Mouse (Mus musculus): ENCODE results near the gene Pramel4. TPM values are rescaled to one million over a fixed set of nuclear protein-coding genes. Genes with fewer than 3 reads are reported as not detected.

Gene Pramel4
- polyA plus RNA-seq (2017; shearing (Covaris generic)) = 0.18 TPM

GRCm38 (mm10) chr4:144058826-144059225 is at the start of gene Pramel4:
Gene Pramel4 (plus strand): TSS chr4:144059126.

GRCm38 (mm10) chr4:144106174-144106573 is 47.2 kb downstream of the Pramel4 start, which contains the start of gene Gm13102:
Gene Gm13102 (plus strand): TSS chr4:144106474.

Other genes starting within 250 kb of the Pramel4 start
- not detected for gene Gm13084, start 243.0 kb upstream of the Pramel4 start, polyA plus RNA-seq (2017; shearing (Covaris generic))
- not detected for gene Gm13103, start 212.6 kb upstream of the Pramel4 start, polyA plus RNA-seq (2017; shearing (Covaris generic))
- not detected for gene Pramef6, start 158.7 kb upstream of the Pramel4 start, polyA plus RNA-seq (2017; shearing (Covaris generic))
- not detected for gene Pramef25, start 108.1 kb upstream of the Pramel4 start, polyA plus RNA-seq (2017; shearing (Covaris generic))
- gene Gm13101, start 92.2 kb upstream of the Pramel4 start, polyA plus RNA-seq (2017; shearing (Covaris generic)) = not detected
- not detected for gene Pramef17, start 64.8 kb upstream of the Pramel4 start, polyA plus RNA-seq (2017; shearing (Covaris generic))
- gene Gm13102, start 47.3 kb downstream of the Pramel4 start, polyA plus RNA-seq (2017; shearing (Covaris generic)) = 0.37 TPM
- not detected for gene Oog3, start 103.5 kb downstream of the Pramel4 start, polyA plus RNA-seq (2017; shearing (Covaris generic))
- not detected for gene Oog2, start 131.6 kb downstream of the Pramel4 start, polyA plus RNA-seq (2017; shearing (Covaris generic))
- 0.29 TPM for gene C87977, start 154.2 kb downstream of the Pramel4 start, polyA plus RNA-seq (2017; shearing (Covaris generic))
- not detected for gene Pramel5, start 221.4 kb downstream of the Pramel4 start, polyA plus RNA-seq (2017; shearing (Covaris generic))

All from effector memory CD4-positive, alpha-beta T cell, adult 7 months (primary cell).